Mouse (Mus musculus) hindbrain, embryonic 10.5 days (tissue): ENCODE data around the gene Psmc6. TPM values are rescaled to one million over a fixed set of nuclear protein-coding genes. Genes with fewer than 3 reads are reported as not detected.

Experiments used
- DNase-seq: peaks from one replicate; pipeline ENCODE4 v3.0.0-alpha.2; 2017; ENCODE audit warnings: low spot score
- H3K27ac ChIP-seq: fragments of 300-500 bp; sonication (generic); 2 replicates; pipeline ENCODE4 v1.5.1; 2016; ENCODE audit warnings: mild to moderate bottlenecking, moderate library complexity
- H3K27me3 ChIP-seq: fragments of 300-500 bp; sonication (generic); 2 replicates; pipeline ENCODE4 v1.6.1; 2016; ENCODE audit warnings: mild to moderate bottlenecking; ENCODE audit not compliant: poor library complexity, insufficient read depth, severe bottlenecking
- H3K36me3 ChIP-seq: fragments of 300-500 bp; sonication (generic); 2 replicates; pipeline ENCODE4 v1.6.1; 2016; ENCODE audit warnings: mild to moderate bottlenecking, moderate library complexity
- H3K4me1 ChIP-seq: fragments of 300-500 bp; sonication (generic); replicated peaks from 2 replicates; pipeline ENCODE4 v1.6.1; 2016; ENCODE audit warnings: mild to moderate bottlenecking
- H3K4me3 ChIP-seq: fragments of 300-500 bp; sonication (generic); 2 replicates; pipeline ENCODE4 v1.5.1; 2016; ENCODE audit warnings: mild to moderate bottlenecking, moderate library complexity
- H3K9me3 ChIP-seq: fragments of 300-500 bp; sonication (generic); 2 replicates; pipeline ENCODE4 v1.6.1; 2016; ENCODE audit warnings: mild to moderate bottlenecking, moderate library complexity
- WGBS: fragments of 180-500 bp; shearing (Covaris S2); methylation state at CpG from one replicate; pipeline ENCODE4 v1.1.7; 2016; 5-methylcytosine and 5-hydroxymethylcytosine counted together
- polyA plus RNA-seq: library from polyadenylated mRNA; unstranded; fragments of >200 nt; fragmentation: Nextera tagmentation; extraction: Ambion mirVana; gene quantifications from 2 replicates; pipeline ENCODE4 v1.2.1, GENCODE M21; 2016

Psmc6 gene
- polyA plus RNA-seq, 1 experiment from 2014 or later = 168 TPM

DNA sequence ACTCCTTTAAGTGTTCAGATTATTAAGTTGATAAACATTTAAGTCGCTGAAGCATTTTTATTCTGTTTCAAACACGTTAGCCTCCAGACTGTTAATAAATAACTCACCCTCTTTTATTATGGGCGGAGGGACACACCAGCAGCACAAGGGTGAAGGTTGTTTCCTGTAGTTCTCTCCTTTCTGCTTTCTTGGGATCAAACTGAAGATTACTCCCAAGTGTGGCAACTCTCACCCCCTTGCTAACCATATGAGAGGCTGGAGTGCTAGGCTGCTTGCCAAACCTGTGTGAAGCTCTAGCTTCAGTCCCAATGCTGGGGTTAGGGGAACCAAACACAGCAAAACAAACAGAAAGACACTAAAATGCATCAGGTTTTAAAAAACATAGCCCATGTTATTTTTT is 49.2 kb downstream of the Psmc6 start:
- H3K4me3 ChIP-seq = no peak overlapping the region
- H3K36me3 ChIP-seq = peaks cover 43% of the 10 kb centered on the region
- no peak for DNase-seq
- WGBS = 95% methylated on average over 3 of the region's 3 CpGs
- H3K27me3 ChIP-seq = no peaks in the 10 kb centered on the region
- H3K9me3 ChIP-seq = no peaks in the 10 kb centered on the region
- H3K27ac ChIP-seq = no peak overlapping the region
- no peaks in the 10 kb centered on the region for H3K4me1 ChIP-seq

DNA sequence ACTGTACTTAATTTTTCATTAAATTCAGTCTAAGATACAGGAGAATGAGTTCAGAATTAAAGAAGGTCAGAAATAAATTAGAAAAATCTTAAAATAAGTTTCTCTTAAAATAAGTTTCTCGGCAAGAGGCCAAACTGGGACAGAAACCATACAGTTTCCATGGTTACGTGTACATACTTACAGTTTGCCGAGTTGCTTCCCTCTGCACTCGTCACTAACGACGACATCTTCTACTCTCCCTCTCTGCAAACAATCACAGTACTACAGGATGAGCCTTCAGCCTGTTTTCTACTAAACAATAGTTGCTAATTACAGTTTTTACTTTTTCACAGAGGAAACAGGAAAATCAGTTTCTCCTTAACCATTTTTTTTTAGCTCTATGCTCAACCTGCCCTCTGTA is 51.2 kb downstream of the Psmc6 start:
- H3K4me1 ChIP-seq = no peaks in the 10 kb centered on the region
- H3K36me3 ChIP-seq = peaks cover 43% of the 10 kb centered on the region
- no peaks in the 10 kb centered on the region for H3K27me3 ChIP-seq
- DNase-seq = no peak
- no peak overlapping the region for H3K27ac ChIP-seq
- H3K9me3 ChIP-seq = no peaks in the 10 kb centered on the region
- H3K4me3 ChIP-seq = no peak overlapping the region
- WGBS = 92% methylated on average over 6 of the region's 6 CpGs

DNA sequence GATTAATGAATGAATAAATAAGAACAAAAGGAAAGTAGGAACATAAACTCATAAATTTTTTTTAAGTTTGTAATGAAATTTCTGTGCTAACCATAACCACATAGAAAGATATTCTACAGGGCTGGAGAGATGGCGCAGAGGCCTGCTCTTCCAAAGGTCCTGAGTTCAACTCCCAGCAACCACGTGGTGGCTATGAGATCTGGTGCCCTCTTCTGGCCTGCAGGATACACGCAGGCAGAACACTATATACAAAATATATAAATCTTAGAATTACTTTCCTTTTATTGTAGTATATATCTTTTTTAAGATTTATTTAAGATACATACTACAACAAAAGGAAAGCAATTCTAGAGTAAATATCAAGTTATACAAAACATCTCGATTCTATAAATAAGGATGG is 53.3 kb downstream of the Psmc6 start:
- Histone ChIP-seq H3K36me3 (peaks cover 43% of the 10 kb centered on the region), H3K27ac (no peak overlapping the region), H3K27me3 (no peaks in the 10 kb centered on the region), H3K4me3 (no peak overlapping the region), H3K9me3 (no peaks in the 10 kb centered on the region), H3K4me1 (peaks cover 9% of the 10 kb centered on the region)
- DNase-seq = no peak
- WGBS = 80% methylated on average over 4 of the region's 4 CpGs

DNA sequence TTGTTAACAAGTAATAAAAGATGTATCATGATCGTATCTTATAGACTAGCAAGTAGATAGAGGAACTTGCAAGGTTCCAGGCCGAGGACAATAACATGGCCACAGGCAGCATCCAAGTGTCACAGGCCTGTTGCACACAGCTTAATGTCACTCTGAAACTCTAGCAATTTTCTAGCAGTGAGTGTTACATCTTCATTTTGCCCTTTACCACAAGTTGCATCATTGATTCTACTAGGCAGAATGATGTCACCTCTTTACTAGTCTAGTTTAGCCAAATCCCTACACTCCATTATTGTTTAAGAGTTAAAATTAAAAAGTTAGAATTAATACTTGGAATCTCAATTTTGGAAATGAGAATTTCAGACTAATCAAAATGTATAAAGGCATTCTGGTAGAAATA is 56.0 kb downstream of the Psmc6 start:
- WGBS = 96% methylated on average over 2 of the region's 2 CpGs
- no peaks in the 10 kb centered on the region for H3K9me3 ChIP-seq
- DNase-seq = no peak
- H3K36me3 ChIP-seq = peaks cover 22% of the 10 kb centered on the region
- peaks cover 19% of the 10 kb centered on the region for H3K4me1 ChIP-seq
- no peak overlapping the region for H3K27ac ChIP-seq
- no peak overlapping the region for H3K4me3 ChIP-seq
- H3K27me3 ChIP-seq = no peaks in the 10 kb centered on the region

DNA sequence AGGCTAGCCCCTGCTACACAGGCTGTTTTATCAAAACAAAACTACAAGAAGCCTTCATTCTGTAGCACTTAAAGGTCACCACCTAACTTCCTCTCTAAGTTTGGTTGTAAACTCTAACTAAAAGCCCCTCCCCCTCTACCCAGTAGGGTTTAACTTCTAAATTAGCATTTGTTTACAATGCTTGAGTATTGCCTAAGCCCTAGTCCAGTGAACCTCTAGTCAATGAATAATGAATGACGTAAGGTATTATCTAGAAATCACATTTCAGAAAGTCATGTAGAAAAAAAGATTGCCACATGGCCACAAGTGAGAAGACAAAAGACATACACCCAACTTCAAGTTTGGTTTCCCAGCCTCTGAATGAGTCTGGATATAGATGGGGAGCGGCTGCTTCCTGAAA is 57.9 kb downstream of the Psmc6 start:
- WGBS = 16% methylated on average over 2 of the region's 2 CpGs
- peak overlapping the region; percentile 85 for H3K4me3 ChIP-seq
- no peak for DNase-seq
- H3K9me3 ChIP-seq = no peaks in the 10 kb centered on the region
- no peaks in the 10 kb centered on the region for H3K27me3 ChIP-seq
- H3K27ac ChIP-seq = no peak overlapping the region
- H3K36me3 ChIP-seq = peaks cover 10% of the 10 kb centered on the region; the same call in 1 of the 2 replicates
- H3K4me1 ChIP-seq = peaks cover 19% of the 10 kb centered on the region

DNA sequence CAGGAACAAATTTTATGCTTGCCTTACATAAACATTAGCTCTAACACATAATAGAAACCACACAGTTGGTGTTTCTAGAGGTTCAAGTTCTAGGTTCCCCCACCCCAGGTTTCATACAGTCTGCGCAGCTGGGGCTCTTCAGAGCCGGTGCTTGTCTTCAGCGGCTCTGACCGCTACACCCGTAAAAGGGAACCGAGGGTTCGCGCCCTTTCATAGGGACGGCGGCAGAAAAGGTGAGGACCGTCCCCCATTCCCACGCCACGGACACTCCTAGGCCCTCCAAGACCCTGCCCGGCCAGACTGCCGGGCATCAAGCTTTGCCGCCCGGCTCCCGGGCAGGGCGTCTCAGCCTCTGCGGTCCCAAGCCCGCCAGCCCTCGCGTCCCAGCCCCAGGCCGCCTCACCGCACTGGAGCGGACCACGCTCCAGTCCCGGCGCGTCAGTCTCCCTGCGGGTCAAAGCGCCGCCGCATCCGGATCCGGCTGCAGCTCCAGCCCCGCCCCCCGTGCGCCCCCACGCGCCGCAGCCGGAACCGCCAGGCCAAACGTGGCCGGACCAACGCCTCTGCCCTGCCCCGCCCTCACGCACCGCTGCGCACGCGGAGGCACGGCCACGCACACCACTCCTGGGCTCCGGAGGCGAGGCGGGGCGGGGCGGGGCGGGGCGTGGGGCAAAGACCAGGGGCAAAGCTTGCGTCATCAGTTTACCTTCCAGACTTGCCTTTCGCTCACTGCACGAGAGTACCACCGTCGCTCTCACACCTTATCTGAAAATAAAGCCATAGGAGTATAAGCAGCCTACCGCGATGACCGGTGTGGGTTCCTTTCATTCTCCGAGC is 59.0 kb downstream of the Psmc6 start:
- DNase-seq = peak; percentile 89
- Histone ChIP-seq H3K4me3 (peak overlapping the region; percentile 85), H3K4me1 (peaks cover 19% of the 10 kb centered on the region), H3K27me3 (no peaks in the 10 kb centered on the region), H3K27ac (peak overlapping the region; percentile 93), H3K36me3 (peaks cover 2% of the 10 kb centered on the region; the same call in 1 of the 2 replicates), H3K9me3 (no peaks in the 10 kb centered on the region)
- under 1% methylated on average over 71 of the region's 71 CpGs for WGBS

DNA sequence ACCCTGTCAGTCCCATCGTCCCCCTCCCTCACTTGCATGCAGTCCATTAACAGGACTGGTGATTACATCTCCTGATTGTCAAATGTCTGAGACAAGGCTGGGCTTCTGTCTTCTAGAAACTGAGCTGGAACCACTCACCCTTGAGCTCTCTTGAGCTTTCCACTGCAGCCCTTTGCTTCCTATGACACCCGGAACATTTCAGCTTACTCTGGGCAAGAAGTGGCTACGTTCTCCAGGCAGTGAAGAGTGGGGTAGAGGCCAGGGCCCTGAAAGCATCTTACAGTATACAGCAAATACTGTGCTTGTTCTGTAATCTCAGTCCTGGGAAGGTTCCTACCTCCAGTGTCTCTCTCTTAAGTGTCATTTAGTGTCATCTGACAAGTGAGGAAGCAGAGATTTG is 59.6 kb downstream of the Psmc6 start:
- no peaks in the 10 kb centered on the region for H3K27me3 ChIP-seq
- H3K4me1 ChIP-seq = peaks cover 19% of the 10 kb centered on the region
- peak overlapping the region; percentile 93 for H3K27ac ChIP-seq
- no peaks in the 10 kb centered on the region for H3K9me3 ChIP-seq
- 26% methylated on average over 3 of the region's 3 CpGs for WGBS
- no peak for DNase-seq
- H3K4me3 ChIP-seq = peak overlapping the region; percentile 85
- no peaks in the 10 kb centered on the region for H3K36me3 ChIP-seq

Other genes with a start within 250 kb of the Psmc6 start
- gene Gpr137c, start 110.1 kb upstream of the Psmc6 start, polyA plus RNA-seq = 4.3 and 6.2 TPM in 2 replicates
- 15.1 and 16.5 TPM in 2 replicates for gene Txndc16, start 109.5 kb upstream of the Psmc6 start, polyA plus RNA-seq
- 26.1 and 33.5 TPM in 2 replicates for gene Ero1l, start 11.0 kb upstream of the Psmc6 start, polyA plus RNA-seq
- gene Styx, start 21.3 kb downstream of the Psmc6 start, polyA plus RNA-seq = 30.6 and 39.2 TPM in 2 replicates
- 38.6 and 46.1 TPM in 2 replicates for gene Gnpnat1, start 75.1 kb downstream of the Psmc6 start, polyA plus RNA-seq
- gene Fermt2, start 200.3 kb downstream of the Psmc6 start, polyA plus RNA-seq = 74.3 and 89.6 TPM in 2 replicates